Mouse (Mus musculus): ENCODE data around the gene Svopl. TPM values are rescaled to one million over a fixed set of nuclear protein-coding genes. Genes with fewer than 3 reads are reported as not detected.

Svopl gene
- polyA plus RNA-seq, 1 experiment from 2014 or later: 4.2 TPM

DNA sequence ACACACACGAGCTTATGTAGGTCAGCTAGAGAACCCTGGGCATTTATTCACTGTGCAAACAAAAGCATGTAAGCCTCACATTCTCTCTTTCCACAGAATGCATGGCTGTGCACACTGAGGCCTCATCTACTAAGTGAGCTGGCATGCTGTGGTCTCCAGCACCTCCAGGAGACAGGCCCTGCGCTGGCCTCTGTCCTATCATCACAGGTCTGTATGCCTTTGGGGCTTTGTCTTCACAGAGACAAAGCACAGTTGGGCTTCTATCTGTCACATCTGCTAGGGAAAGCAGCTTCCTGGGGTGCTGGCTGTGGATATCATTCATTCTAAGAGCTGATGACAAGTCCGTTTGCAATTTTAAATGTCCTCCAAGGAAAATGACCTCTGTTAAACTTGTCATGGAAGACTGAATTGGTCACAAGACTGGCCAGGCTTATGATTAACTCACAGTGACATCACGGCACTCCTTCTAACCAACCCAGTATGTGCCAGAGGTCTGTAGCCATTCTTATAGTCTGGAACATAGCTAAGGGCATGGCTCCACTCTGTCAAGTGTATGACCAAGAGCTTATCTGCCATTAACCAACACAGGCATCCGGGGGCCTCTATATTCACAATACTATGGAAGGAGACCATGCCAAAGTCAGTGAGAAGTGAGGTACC, 25.5 kb upstream of the Svopl start:
- H3K4me1 ChIP-seq (ENCODE audit: control insufficient read depth, insufficient read depth, low read length): no peaks in the 10 kb centered on the region
- no peaks in the 10 kb centered on the region for H3K9me3 ChIP-seq (ENCODE audit: control insufficient read depth, low read length)
- ATAC-seq (ENCODE audit: insufficient number of reproducible peaks, low FRiP score, low TSS enrichment, low read depth): no peak
- H3K4me2 ChIP-seq (ENCODE audit: low read depth, severe bottlenecking): no peak overlapping the region
- WGBS: 82% methylated on average over 5 of the region's 5 CpGs
- H3K27ac ChIP-seq (replicated peaks; ENCODE audit: low read depth, low read length): no peak overlapping the region
- no peaks in the 10 kb centered on the region for H3K27me3 ChIP-seq (ENCODE audit: control insufficient read depth, insufficient read depth, low read length)
- H3K9ac ChIP-seq (ENCODE audit: low read length): no peak overlapping the region
- no peak overlapping the region for H3K4me3 ChIP-seq (ENCODE audit: low read depth, low read length)
- DNase-seq (ENCODE audit: low spot score): no peak
- no peaks in the 10 kb centered on the region for H3K36me3 ChIP-seq (ENCODE audit: control insufficient read depth, insufficient read depth, low read length)

DNA sequence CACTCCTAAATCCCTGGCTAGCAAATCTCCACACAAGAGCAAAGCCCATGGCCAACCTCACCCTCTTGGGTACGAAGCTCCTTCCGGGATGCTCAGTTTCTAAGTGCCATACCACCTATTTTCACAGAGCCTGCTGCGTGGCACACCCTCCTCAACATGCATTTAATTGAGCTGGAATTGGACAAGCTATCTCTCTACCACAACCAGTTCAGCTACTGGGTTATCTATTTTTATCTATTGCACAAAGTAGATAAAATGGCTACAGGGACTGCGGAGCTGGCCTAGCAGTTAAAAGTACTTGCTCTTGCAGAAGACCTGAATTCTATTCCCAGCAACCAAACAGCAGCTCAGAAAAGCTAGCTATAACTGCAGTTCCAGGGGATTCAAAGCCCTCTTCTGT, 24.5 kb upstream of the Svopl start:
- no peak overlapping the region for H3K27ac ChIP-seq (replicated peaks; ENCODE audit: low read depth, low read length)
- no peaks in the 10 kb centered on the region for H3K36me3 ChIP-seq (ENCODE audit: control insufficient read depth, insufficient read depth, low read length)
- no peaks in the 10 kb centered on the region for H3K9me3 ChIP-seq (ENCODE audit: control insufficient read depth, low read length)
- 93% methylated on average over 4 of the region's 4 CpGs for WGBS
- DNase-seq (ENCODE audit: low spot score) (no peak), ATAC-seq (ENCODE audit: insufficient number of reproducible peaks, low FRiP score, low TSS enrichment, low read depth) (no peak)
- no peaks in the 10 kb centered on the region for H3K27me3 ChIP-seq (ENCODE audit: control insufficient read depth, insufficient read depth, low read length)
- no peak overlapping the region for H3K4me3 ChIP-seq (ENCODE audit: low read depth, low read length)
- no peaks in the 10 kb centered on the region for H3K4me1 ChIP-seq (ENCODE audit: control insufficient read depth, insufficient read depth, low read length)
- H3K4me2 ChIP-seq (ENCODE audit: low read depth, severe bottlenecking): no peak overlapping the region
- no peak overlapping the region for H3K9ac ChIP-seq (ENCODE audit: low read length)

DNA sequence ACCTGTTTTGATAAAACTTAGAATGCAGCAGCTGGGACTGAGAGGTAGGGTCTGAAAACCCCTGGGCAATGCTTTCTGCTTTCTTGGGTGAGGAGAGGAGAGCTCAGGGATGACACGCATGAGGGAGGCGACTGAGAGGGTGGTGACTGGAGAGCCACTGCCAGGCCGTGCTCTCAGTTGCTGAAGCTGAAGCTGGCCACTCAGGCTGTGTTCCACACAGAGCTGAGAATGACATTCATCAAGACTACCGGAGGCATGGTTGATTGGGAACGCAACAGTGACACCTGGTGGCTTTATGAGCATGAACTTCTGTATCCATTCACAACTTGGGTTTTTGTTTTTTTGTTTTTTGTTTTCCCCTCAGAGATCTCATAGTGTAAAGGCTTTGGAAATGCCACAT, 19.4 kb upstream of the Svopl start:
- 5% methylated on average over 5 of the region's 5 CpGs for WGBS
- DNase-seq (ENCODE audit: low spot score) (peak; percentile 77), ATAC-seq (ENCODE audit: insufficient number of reproducible peaks, low FRiP score, low TSS enrichment, low read depth) (0 out of 2 replicates have a peak, but pooled peaks have one; percentile 44)
- Histone ChIP-seq H3K27me3 (ENCODE audit: control insufficient read depth, insufficient read depth, low read length) (no peaks in the 10 kb centered on the region), H3K27ac (replicated peaks; ENCODE audit: low read depth, low read length) (no peak overlapping the region), H3K9me3 (ENCODE audit: control insufficient read depth, low read length) (no peaks in the 10 kb centered on the region), H3K4me2 (ENCODE audit: low read depth, severe bottlenecking) (no peak overlapping the region), H3K36me3 (ENCODE audit: control insufficient read depth, insufficient read depth, low read length) (no peaks in the 10 kb centered on the region), H3K9ac (ENCODE audit: low read length) (no peak overlapping the region), H3K4me3 (ENCODE audit: low read depth, low read length) (no peak overlapping the region), H3K4me1 (ENCODE audit: control insufficient read depth, insufficient read depth, low read length) (no peaks in the 10 kb centered on the region)

DNA sequence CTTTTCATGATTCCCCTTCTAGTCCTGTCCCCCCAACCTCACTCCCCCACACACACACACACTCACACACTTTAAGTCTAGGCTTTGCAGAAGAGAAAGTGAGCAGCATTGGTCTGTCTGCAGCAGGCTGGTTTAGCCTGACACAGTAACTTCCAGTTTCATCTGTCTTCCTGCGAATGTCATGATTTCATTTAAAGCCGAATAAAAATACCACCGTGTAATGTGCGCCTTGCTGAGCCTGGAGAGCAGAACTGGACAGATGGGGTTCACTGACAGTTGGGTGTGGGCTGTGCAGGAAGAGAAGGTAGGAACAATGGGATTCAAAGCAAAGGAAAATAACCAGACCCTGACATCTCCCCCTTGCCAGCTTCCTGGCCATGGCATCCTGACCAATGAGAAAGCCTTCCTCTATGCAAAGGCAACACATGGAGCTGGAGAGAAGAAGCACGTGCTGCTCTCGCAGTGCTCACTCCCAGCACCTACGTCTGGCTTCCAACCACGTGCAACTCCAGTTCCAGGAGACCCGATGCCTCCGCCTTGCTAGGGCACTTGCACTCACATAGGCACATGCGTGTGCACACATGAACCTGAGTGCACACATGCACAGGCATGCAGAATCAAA, 18.8 kb upstream of the Svopl start:
- H3K9me3 ChIP-seq (ENCODE audit: control insufficient read depth, low read length): no peaks in the 10 kb centered on the region
- no peaks in the 10 kb centered on the region for H3K27me3 ChIP-seq (ENCODE audit: control insufficient read depth, insufficient read depth, low read length)
- H3K4me3 ChIP-seq (ENCODE audit: low read depth, low read length): no peak overlapping the region
- no peak overlapping the region for H3K9ac ChIP-seq (ENCODE audit: low read length)
- ATAC-seq (ENCODE audit: insufficient number of reproducible peaks, low FRiP score, low TSS enrichment, low read depth) (no peak), DNase-seq (ENCODE audit: low spot score) (no peak)
- WGBS: 85% methylated on average over 11 of the region's 11 CpGs
- H3K27ac ChIP-seq (replicated peaks; ENCODE audit: low read depth, low read length): no peak overlapping the region
- no peak overlapping the region for H3K4me2 ChIP-seq (ENCODE audit: low read depth, severe bottlenecking)
- no peaks in the 10 kb centered on the region for H3K36me3 ChIP-seq (ENCODE audit: control insufficient read depth, insufficient read depth, low read length)
- H3K4me1 ChIP-seq (ENCODE audit: control insufficient read depth, insufficient read depth, low read length): no peaks in the 10 kb centered on the region

DNA sequence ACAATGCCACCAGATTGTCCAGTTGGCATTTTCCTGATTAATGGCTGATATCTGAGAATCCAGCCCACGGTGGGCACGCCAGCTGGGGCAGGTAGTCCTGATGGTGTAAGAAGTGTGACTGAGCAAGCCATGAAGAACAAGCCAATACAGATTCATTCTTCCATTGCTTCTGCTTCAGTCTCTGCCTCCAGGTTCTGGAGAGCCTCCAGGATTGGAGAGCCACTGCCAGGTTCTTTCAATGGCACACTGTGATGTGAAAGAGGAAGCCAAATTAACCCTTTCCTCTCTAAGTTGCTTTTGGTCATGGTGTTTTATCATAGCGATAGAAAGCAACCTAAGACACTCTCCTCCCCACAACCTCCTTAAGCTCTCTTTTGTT, 18.3 kb upstream of the Svopl start:
- Histone ChIP-seq H3K4me2 (ENCODE audit: low read depth, severe bottlenecking) (no peak overlapping the region), H3K4me1 (ENCODE audit: control insufficient read depth, insufficient read depth, low read length) (no peaks in the 10 kb centered on the region), H3K9ac (ENCODE audit: low read length) (no peak overlapping the region), H3K27ac (replicated peaks; ENCODE audit: low read depth, low read length) (no peak overlapping the region), H3K4me3 (ENCODE audit: low read depth, low read length) (no peak overlapping the region), H3K36me3 (ENCODE audit: control insufficient read depth, insufficient read depth, low read length) (no peaks in the 10 kb centered on the region), H3K9me3 (ENCODE audit: control insufficient read depth, low read length) (no peaks in the 10 kb centered on the region), H3K27me3 (ENCODE audit: control insufficient read depth, insufficient read depth, low read length) (no peaks in the 10 kb centered on the region)
- no peak for DNase-seq (ENCODE audit: low spot score)
- no peak for ATAC-seq (ENCODE audit: insufficient number of reproducible peaks, low FRiP score, low TSS enrichment, low read depth)
- 82% methylated on average over 3 of the region's 3 CpGs for WGBS

DNA sequence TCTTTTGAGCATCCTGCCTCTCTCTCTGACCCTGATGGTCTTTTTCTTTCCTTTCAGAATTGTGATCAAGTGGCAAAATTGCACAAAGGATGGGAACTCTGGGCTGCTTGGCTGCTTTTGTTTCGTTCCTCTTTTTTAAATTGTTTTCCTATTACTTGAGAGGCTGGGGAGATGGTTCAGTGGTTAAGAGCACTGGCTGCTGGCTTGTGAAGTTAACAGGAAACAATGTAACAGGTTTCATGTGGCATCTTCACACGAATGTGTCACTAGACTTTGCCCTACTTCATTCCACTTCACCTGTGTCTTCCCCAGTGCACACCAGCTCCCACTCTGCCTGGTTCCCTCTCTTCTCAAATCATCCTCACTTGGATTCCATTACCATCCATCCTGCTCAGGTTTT, 17.8 kb upstream of the Svopl start:
- no peak overlapping the region for H3K9ac ChIP-seq (ENCODE audit: low read length)
- no peaks in the 10 kb centered on the region for H3K36me3 ChIP-seq (ENCODE audit: control insufficient read depth, insufficient read depth, low read length)
- no peaks in the 10 kb centered on the region for H3K27me3 ChIP-seq (ENCODE audit: control insufficient read depth, insufficient read depth, low read length)
- H3K9me3 ChIP-seq (ENCODE audit: control insufficient read depth, low read length): no peaks in the 10 kb centered on the region
- H3K4me2 ChIP-seq (ENCODE audit: low read depth, severe bottlenecking): no peak overlapping the region
- no peak overlapping the region for H3K27ac ChIP-seq (replicated peaks; ENCODE audit: low read depth, low read length)
- no peaks in the 10 kb centered on the region for H3K4me1 ChIP-seq (ENCODE audit: control insufficient read depth, insufficient read depth, low read length)
- ATAC-seq (ENCODE audit: insufficient number of reproducible peaks, low FRiP score, low TSS enrichment, low read depth): no peak
- 82% methylated on average over 2 of the region's 2 CpGs for WGBS
- no peak for DNase-seq (ENCODE audit: low spot score)
- H3K4me3 ChIP-seq (ENCODE audit: low read depth, low read length): no peak overlapping the region

DNA sequence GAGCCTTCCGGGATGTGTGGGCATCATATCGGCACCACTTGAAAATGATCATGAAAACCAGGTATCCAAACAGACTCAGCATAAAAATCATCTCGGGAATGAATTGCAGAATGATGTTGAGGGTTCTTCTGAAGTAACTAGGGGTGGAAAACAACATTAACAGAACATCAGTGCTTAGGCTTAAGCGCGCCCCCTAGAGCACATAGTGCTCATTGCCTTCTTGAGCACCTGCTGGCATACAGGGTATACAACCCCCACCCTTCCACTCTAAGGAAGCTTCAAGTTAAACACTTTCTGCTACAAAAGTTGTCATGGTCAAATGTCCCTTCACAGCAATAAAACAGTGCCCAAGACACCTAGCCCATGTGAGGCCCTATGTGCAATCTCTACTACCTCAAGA, 12.0 kb upstream of the Svopl start:
- no peaks in the 10 kb centered on the region for H3K36me3 ChIP-seq (ENCODE audit: control insufficient read depth, insufficient read depth, low read length)
- no peak overlapping the region for H3K4me3 ChIP-seq (ENCODE audit: low read depth, low read length)
- no peaks in the 10 kb centered on the region for H3K27me3 ChIP-seq (ENCODE audit: control insufficient read depth, insufficient read depth, low read length)
- ATAC-seq (ENCODE audit: insufficient number of reproducible peaks, low FRiP score, low TSS enrichment, low read depth) (no peak), DNase-seq (ENCODE audit: low spot score) (no peak)
- no peaks in the 10 kb centered on the region for H3K9me3 ChIP-seq (ENCODE audit: control insufficient read depth, low read length)
- no peak overlapping the region for H3K4me2 ChIP-seq (ENCODE audit: low read depth, severe bottlenecking)
- H3K27ac ChIP-seq (replicated peaks; ENCODE audit: low read depth, low read length): no peak overlapping the region
- WGBS: 53% methylated on average over 5 of the region's 5 CpGs
- no peaks in the 10 kb centered on the region for H3K4me1 ChIP-seq (ENCODE audit: control insufficient read depth, insufficient read depth, low read length)
- no peak overlapping the region for H3K9ac ChIP-seq (ENCODE audit: low read length)

DNA sequence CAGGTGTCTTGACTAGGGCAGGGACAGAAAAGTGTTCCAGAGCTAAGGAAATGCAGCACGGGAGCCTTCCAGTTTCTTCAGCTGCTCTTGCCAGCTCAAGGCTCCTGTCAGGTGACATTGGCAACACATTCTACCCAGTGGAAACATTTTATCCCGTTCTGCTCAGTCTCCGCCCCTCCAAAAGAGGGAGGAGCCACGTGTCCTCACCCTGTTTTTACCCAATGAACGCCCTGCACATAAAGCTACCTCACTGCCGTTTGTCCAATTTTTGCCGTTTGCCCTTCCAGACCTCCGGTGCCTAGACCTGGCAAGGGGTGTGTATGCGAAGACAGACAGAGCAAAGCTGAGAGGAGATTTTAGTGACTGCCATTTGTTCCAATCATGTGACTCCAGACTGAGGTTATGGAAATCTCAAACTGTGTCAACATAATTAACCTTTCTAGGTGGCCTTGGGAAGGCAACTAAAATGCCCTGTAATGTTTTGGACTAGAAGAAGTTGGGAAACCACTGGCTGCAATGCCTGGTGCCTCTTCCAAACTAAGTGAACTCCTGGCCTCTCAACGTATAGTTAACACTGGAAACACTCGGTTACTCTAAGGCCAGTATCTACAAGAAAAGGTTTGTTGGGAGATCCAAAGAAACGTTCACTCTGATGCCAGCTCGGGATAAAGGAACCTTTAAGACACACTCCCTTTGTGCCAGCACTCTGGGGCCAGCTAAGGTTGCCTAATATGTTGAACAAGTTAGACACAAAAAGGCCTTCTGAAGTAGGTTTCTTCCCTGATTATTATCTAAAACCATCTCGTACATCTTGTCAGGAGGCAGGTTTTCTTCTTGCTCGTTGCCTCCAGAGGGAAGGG, 8.9 kb upstream of the Svopl start:
- ATAC-seq (ENCODE audit: insufficient number of reproducible peaks, low FRiP score, low TSS enrichment, low read depth): no peak

More for the DNA sequence above, 8.9 kb upstream of the Svopl start:
- no peak overlapping the region for H3K27ac ChIP-seq (replicated peaks; ENCODE audit: low read depth, low read length)
- WGBS: 84% methylated on average over 15 of the region's 15 CpGs
- DNase-seq (ENCODE audit: low spot score): no peak
- no peak overlapping the region for H3K4me2 ChIP-seq (ENCODE audit: low read depth, severe bottlenecking)
- no peaks in the 10 kb centered on the region for H3K27me3 ChIP-seq (ENCODE audit: control insufficient read depth, insufficient read depth, low read length)
- H3K4me3 ChIP-seq (ENCODE audit: low read depth, low read length): no peak overlapping the region
- H3K9ac ChIP-seq (ENCODE audit: low read length): no peak overlapping the region
- no peaks in the 10 kb centered on the region for H3K4me1 ChIP-seq (ENCODE audit: control insufficient read depth, insufficient read depth, low read length)
- no peaks in the 10 kb centered on the region for H3K36me3 ChIP-seq (ENCODE audit: control insufficient read depth, insufficient read depth, low read length)
- no peaks in the 10 kb centered on the region for H3K9me3 ChIP-seq (ENCODE audit: control insufficient read depth, low read length)

Data from limb, embryonic 11.5 days (tissue).